Mouse (Mus musculus) neural tube, embryonic 10.5 days (tissue): Measurements from ENCODE around the gene Gm5134.

Source experiments
- DNase-seq: peaks from one replicate; pipeline ENCODE4 v3.0.0-alpha.2; 2017; ENCODE audit warnings: low spot score; ENCODE audit errors: extremely low spot score

Gm5134 gene

DNA sequence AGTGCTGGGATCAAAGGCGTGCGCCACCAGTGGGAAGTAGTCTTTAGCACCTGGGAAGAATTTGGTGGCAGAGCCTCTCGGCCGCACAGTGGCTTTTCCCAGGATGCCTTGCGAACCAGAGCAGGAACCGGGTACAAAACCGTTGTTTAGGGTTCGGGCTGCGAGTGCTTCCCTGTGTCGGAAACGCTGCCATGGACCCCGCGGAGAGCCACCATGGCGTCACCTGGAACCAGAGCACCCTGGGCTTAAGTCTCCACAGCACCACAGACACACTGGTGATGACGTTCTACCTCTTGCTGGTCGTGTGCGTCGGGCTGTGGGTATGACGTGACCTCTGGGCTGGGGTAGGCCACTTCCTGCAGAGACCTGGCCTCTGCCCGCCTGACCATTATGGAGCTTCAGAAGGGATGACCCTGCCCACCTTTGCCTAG, at the start of gene Gm5134:
TSS of gene Gm5134 (plus strand) at position 134 of the 431 bp plus-strand sequence.
- no peak for DNase-seq

- no peak for DNase-seq
These were observed 47.4 kb upstream of the Gm5134 start for GRCm38 (mm10) chr10:75906882-75907281.

DNA sequence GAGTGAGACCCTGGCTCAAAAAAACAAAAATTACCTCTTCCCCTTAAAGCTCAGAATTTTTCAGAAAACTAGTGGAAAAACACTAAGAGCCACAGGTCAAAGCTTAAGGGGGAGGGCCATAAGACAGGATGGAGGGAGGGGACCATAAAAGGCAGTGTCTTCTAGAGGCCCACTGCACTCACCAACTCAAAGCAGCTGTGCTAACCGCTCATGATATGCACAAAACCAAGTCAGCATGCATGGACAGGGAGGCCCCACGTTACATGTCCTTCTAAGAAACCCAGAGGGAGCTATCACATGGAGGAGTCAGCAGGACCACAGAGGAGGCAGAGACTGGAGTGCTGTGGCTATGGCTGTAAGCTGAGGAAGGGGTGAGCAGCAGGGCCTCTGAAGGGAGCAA, 43.6 kb upstream of the Gm5134 start:
- DNase-seq = no peak

DNA sequence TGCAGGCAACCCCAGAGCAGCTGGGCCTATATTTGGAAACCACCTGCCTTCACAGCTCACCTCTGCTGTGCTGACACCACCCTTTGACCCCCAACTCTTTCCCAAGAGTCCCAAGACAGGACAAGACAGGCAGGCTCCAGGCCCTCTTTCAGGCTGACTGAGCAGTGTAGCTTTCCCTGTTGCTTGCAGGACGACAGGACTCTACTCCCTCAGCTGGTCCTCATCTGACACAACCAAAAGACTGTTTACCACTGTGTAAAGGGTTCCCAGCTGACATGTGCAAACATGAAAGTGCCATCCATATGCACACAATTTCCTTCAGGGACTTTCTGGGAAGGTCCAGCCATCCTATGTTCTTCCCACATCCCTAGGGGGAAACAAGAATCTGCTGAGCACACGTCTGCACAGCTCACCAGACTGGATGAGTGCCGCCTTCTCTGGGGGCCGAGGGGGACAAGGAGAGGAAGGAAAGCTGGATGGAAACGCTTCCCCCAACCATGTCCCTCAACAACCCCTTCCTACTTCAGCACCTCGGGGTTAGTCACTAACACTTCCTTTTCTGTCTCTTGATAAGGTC, 41.2 kb upstream of the Gm5134 start:
- DNase-seq = no peak

DNA sequence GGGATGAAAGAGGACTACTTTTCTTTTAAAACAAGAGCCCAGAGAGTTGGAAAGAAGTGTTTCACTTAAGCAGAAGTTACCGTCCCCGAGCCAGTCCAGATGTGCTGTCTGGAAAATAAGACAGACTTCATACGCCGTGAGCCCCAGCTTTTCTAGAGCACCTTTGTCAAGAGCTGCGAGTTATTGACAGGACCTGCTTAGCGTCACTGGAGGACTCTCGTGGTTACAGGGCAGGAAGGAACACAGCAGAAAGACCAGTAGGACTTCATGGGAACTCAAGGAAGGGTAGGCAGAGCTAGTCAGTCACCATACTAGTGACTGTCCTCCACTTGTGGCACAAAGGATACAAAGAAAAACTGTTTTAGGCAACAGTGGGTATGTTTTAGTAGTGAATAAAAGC, 38.8 kb upstream of the Gm5134 start:
- no peak for DNase-seq

- no peak for DNase-seq
These were observed 37.5 kb upstream of the Gm5134 start for GRCm38 (mm10) chr10:75916840-75917239.

DNA sequence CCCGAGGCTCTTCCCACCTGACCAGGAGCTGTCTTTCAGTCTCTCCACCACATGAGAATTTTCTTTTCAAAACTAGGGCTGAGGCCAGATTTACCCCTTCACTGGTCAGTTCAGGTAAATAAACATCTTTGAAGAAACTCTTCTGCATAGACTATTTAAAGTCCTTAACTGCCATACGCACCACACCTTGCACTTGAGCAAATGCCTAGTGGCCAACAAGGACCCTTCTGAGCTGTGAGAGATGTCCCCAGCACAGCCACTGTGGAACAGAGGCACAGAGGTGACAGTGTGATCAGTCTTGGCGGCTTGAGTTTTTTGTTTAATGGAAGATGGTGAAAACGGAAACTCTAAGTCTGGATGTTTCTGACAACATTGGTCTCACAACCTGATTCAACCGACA, 35.3 kb upstream of the Gm5134 start:
- DNase-seq = no peak

GRCm38 (mm10) chr10:75921026-75921725, 33.1 kb upstream of the Gm5134 start, which contains the start of gene Smarcb1:
Gene Smarcb1 (minus strand): TSS chr10:75921617.
- peak; percentile 96 for DNase-seq

GRCm38 (mm10) chr10:75921726-75922560, 32.4 kb upstream of the Gm5134 start:
- DNase-seq = no peak

GRCm38 (mm10) chr10:75924324-75924723, 30.0 kb upstream of the Gm5134 start:
- DNase-seq = no peak

DNA sequence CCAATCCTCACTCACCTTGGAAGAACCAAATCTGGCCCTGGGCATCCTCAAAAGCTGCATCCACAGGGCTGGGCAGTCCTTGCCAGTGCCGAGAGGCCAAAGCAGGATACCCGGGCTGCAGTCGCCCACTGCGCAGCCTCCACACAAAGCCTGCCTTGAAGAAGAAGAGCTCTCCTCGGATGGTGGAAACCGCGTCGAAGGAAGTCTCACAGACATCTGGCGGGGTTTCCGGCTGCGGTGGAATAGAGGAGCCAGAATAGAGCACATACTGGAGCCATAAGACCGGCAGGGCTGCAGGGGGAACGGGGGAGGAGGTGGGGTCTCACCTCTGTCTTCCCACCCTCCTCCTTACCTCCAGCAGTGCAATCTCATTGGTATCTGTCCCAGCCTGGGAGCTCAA, 27.9 kb upstream of the Gm5134 start:
- no peak for DNase-seq

GRCm38 (mm10) chr10:75930304-75930703, 24.0 kb upstream of the Gm5134 start:
- no peak for DNase-seq

GRCm38 (mm10) chr10:75931311-75931710, 23.0 kb upstream of the Gm5134 start:
- DNase-seq = no peak

- peak; percentile 74 for DNase-seq
These were observed 22.1 kb upstream of the Gm5134 start for GRCm38 (mm10) chr10:75932081-75932678.

- DNase-seq = no peak
These were observed 21.4 kb upstream of the Gm5134 start, which contains the start of gene Chchd10 for GRCm38 (mm10) chr10:75932891-75933290. Gene Chchd10 (plus strand): TSS chr10:75933130.

DNA sequence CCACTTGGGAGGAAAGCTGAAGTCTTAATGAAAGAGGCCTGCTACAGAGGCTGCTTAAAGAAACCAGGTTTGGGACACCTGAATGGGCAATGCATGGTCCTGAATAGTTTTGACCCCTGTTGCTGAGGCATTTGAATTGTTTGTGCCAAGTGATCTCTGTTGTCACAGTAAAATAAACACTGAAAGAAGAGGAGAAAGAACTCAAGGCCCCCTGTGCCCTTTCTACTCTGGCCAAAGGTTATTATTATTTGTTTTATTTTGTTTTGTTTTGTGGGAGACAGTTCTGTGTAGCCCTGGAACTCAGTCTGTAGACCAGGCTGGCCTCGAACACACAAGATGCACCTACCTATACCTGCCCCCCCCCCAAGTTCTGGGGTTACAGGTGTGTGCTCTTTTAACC, 19.3 kb upstream of the Gm5134 start:
- no peak for DNase-seq

DNA sequence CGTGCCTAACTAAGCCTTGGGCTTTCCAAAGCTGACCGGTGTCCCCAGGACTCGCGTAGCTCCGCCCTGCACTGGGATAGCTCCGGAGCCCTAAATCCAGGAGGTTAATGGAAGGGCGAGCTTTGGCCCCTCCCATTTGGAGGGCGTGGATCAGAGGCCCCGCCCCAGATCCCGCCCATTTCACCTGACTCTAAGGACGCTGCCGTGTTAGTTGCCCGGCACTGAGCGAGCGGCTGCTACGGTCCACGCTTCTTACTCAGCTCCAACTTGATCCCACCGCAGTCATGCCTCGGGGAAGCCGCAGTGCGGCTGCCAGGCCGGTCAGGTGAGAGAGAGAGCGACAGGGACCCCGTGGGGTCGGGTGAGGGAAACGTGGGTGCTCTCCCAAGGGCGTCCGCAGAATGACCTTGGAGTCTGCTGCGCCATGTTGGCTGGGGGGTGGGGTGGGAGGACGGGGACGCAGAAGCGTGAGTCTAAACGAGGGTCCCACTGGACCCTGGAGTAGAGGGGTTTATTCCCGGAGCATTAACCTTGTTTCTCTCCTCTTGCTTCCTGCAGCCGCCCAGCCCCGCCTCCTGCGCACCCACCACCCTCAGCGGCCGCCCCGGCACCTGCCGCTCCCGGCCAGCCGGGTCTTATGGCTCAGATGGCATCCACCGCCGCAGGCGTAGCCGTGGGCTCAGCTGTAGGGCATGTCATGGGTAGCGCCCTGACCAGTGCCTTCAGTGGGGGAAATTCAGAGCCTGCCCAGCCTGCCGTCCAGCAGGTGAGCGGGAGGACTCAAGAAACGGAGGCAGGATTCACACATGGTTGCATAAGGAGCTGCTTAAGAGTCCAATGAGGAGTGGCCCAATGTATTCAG, 18.4 kb upstream of the Gm5134 start, which contains the start of gene Mmp11:
TSS of gene Mmp11 (minus strand) at position 817 of the 862 bp plus-strand sequence.
- DNase-seq = peak; percentile 66

GRCm38 (mm10) chr10:75936909-75937667, 17.2 kb upstream of the Gm5134 start:
- DNase-seq = no peak

DNA sequence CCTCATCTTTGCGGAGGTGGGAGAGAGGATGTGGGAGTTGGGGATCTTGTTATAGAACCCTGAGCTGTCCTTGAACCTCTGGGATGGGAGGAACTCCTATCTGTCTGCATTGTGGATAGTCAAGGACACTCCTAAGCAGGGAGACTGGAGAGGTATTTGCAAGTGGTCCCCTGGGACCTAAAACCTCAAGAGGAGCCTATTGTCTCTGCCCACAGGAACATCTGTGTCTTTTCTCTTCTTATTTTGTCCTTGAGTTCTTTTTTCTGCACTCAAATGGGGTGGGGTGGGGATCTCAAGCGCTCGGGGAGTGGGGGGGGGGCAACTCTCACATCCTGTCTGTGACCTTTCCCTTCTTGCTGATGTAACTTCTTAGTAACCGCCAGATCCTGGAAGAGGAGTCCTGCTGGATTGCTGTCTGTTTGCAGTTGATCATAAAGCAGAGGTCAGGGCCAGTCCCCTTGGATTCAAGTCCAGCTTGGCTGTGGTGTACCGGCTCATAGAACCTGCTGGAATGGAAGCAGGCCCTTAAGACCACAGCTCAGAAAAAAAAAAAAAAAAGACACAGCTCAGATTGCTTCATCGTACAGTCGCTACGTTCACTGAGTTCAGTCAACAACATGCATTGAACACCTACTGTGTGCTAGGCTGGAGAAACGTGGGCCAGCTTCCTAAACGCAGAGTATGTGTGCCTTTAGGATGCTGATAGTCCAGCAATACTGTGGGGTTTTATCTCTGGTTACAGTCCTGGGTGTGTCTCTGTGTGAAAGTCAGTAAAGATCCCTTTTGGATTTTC, 16.3 kb upstream of the Gm5134 start:
- no peak for DNase-seq
